Mouse (Mus musculus) T-helper 1 cell (primary cell): ENCODE data around the gene Gm10591.
"Not testable (repeated sequence)": the region's sequence is repeated elsewhere in the genome, so short reads cannot be mapped to it uniquely, and the experiment has no call there.

Experiments used
- in situ Hi-C: fragments of 300-600 bp; cut with MboI, MseI; formaldehyde crosslinking; loops from one replicate; pipeline ENCODE4 v1.15.1; 2025; ENCODE audit warnings: high pct_unique_total_duplicates

Gm10591 gene

DNA sequence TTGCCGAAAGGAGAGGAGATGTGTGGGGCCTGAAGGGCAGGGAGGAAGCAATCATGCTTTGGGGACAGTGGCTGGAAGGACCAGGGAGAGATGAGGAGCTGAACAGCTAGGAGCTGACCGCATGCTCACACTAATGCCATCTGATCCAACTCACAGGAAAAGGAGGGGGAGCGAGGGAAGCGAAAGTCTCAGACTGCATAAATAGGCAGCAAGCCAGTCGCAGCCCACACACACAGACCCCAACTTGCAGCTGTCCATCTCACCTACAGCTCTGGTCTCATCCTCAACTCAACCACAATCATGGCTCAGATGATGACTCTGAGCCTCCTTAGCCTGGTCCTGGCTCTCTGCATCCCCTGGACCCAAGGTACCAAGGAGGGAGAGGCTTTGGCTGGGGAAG lies at the start of gene Gm10591:
Gm10591 (plus strand) TSS at position 301 of the 400 bp plus-strand sequence.
- in situ Hi-C loops, result not testable (repeated sequence)

GRCm38 (mm10) chr4:42629419-42629818 lies 17.4 kb downstream of the Gm10591 start, which contains the start of gene Gm2564:
TSS of gene Gm2564 (plus strand) at chr4:42629719.
- in situ Hi-C loops, result not testable (repeated sequence)

DNA sequence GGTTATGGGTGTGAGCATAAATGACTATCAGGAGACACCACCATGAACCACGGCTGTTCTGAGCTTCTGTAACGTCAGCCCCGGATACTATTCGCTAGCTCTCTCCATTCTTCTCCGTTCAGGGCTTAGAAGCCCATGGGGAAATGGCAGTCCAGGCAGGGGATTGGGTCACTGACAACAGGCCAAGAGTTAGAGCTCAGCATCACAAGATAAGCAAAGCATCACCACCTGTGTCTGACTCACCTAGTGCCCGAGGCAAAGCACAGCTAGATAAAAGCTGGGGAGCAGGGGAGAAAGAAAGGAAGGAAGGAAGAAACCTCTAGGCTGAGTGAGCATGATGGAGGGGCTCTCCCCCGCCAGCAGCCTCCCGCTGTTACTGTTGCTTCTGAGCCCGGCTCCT lies 43.0 kb downstream of the Gm10591 start, which contains the start of gene Ccl27b:
Ccl27b (plus strand) TSS at position 301 of the 400 bp plus-strand sequence.
- in situ Hi-C loops, result loop anchor here (5.0 kb wide), 1 partner anchor 883 kb away; the partner anchor contains the start of gene Ccl27a

- in situ Hi-C loops, result not testable (repeated sequence)
Measured at GRCm38 (mm10) chr4:42661793-42662192, 49.8 kb downstream of the Gm10591 start, which contains the start of gene Il11ra2. TSS of gene Il11ra2 (minus strand) at chr4:42661893.
